Mouse (Mus musculus) spleen, postnatal 10 days (tissue): ENCODE results near the gene Msmp.
"Not testable (repeated sequence)": the region's sequence is repeated elsewhere in the genome, so short reads cannot be mapped to it uniquely, and the experiment has no call there.

Experiments
- DNase-seq, 2 experiments: peaks; one replicate each; pipeline ENCODE4 v3.0.0; 2021 to 2022; ENCODE audit warnings: low spot score in 2 of 2

The Msmp gene

DNA sequence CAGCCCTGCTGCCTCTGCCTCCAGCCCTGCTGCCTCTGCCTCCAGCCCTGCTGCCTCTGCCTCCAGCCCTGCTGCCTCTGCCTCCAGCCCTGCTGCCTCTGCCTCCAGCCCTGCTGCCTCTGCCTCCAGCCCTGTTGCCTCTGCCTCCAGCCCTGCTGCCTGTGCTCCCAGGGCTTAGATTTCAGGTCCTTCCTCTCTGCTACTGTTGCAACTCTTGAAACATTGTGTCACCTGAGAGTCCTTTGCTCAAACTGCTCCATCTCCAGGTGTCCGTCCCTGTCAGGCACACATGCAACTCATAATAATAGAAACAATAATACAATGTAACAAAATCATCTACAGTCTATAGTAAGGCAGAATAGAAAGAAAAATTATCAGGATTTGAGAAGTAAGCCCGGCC is 12.3 kb upstream of the Msmp start:
- not testable (repeated sequence) for DNase-seq

DNA sequence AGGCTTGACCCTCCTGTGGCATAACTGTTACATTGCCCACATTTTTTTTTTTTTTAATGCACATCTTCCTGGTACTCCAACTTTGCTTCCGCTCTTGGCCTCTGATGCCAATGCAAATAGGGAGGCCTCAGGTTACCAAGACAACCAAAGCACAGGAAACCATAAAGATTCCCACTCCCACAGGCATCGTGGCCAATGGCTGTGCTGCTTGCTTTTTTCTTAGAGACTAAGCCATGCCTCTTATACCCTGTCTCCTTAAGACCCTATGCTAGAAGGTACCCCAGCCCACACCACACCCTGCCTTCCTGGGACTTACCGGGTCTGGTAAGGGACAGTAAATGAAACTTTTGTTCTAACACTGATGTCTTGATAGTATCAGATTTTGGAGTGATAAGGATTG is 9.2 kb upstream of the Msmp start:
- no peak for DNase-seq

DNA sequence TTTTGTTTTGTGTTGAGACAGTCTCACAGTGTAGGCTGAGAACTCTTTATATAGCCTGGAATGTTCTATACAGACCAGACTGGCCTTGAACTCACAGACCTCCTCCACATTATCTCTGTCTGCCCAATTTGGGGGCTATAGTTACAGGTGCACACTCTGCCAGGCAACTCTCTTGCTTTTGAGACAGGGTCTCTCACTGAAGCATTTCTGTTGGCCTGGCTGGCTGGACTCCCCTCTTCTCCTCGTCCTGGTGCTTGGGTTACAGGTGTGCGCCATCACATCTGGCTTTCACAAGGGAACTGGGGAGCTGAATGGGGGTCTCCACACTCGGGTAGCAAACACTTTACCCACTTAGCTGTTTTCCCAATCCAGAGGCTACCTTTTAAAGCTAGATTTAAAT is 7.7 kb upstream of the Msmp start:
- DNase-seq: no peak

DNA sequence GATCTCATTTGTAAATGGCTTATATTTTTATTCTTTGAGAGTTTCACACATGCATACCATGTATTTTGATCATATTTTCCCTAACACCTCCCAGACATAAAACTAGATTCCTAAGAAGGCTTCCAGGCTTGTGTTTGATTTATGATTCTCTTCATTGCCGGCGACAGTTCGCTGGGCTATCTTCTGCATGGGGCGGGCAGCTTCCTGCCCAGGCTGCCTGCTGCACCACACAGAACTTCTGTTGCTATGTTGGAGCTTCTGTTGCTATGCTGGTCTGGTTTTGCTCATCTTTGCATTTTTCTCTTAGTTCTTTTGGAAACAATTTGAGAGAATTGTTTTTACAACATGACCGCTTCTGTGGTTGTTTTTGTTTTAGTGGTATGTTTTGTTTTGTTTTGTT is 7.2 kb upstream of the Msmp start:
- DNase-seq: no peak

DNA sequence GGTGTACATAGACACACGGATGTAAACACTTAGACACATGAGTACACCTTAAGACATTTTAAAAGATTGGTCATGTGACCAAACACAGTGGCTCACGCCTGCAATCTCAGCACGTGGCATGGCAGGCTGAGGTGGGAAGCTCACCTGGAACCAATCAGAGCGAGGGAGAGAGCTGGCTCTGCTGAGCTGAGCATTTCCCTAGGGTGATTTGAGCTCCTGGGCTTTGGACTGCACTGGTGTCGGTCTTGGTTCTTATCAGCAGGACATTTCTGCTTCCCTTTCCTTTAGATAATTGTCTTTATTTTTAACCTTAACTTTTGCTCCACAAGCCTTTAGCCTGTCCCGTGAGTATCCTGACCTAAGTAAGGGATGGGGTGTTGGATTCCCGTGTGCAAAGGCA is 3.4 kb upstream of the Msmp start:
- no peak for DNase-seq

DNA sequence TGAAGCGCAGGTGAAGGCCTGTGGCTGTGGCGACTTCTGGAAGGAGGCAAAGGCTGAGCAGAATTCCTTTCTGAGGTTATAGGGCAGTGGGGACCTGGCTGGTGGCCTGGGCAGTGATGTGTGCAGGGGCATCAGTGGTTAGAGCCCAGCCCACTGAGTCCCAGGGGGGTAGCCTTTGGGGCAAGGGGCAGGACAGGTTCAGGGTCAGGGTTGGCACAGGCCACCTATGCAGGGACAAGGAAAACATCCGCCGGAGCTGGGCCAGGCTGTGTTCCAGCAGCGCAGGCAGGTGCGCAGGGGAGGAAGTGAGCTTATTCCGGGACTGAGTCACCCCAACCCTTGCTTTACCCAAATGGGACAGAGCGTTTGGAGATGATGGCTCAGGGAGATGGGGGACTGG is 2.1 kb upstream of the Msmp start:
- DNase-seq: no peak

DNA sequence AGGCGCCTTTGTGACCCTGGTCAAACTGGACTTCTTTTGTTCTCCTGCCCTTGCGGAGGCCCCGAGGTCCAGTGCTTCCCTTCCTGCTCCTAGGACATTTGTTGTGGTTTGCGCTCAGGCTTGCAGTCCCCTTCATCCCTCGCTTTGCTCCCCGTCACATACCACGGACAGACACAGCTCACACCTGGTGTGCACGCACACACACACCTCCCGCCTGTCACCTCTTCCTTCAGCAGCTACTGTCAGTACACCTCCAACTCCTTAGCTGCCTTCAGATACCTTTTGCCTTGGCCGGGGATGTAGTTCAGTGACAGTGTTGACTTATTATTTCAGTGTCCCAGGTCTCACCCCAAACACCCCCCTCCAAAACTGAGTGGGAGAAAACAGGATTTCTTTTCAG is 1.4 kb upstream of the Msmp start:
- DNase-seq: no peak

DNA sequence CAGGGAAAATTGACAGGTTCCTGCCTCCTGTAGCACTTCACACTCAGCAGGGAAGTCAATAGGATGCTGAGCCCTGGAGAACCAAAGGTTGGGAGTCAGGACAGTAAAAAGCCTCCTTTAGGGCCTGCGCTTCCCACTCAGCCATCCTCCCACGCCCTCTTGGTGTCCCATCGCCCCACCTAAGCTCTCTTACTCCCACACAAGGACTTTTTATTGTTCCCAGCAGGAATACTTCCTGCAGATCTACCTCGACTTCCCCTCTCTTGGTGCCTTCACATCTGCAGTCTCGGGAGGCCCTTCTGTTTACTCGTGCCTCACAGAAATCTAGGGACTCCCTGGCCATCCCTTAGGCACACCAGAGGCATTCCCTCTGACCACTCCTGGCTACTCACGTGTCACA is 873 bp downstream of the Msmp start:
- no peak for DNase-seq

DNA sequence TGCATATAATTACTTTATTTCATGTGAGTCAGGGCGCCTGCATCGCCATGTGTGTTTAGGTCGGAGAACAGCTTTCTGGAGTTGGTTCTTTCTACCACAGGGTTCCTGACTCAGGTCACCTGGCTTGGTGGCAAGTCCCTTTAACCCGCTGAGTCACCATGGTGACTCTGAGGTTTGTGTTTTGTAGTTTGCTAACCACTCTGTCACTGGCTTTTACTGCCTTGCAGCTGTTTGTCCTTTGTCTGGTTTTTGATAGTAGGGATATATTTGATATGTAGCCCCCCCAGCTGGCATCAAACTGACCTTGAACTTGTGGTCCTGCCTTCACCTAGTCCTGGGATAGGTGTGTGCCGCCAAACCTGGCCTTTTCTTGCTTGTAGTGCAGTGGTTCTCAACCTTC is 2.1 kb downstream of the Msmp start:
- no peak for DNase-seq

DNA sequence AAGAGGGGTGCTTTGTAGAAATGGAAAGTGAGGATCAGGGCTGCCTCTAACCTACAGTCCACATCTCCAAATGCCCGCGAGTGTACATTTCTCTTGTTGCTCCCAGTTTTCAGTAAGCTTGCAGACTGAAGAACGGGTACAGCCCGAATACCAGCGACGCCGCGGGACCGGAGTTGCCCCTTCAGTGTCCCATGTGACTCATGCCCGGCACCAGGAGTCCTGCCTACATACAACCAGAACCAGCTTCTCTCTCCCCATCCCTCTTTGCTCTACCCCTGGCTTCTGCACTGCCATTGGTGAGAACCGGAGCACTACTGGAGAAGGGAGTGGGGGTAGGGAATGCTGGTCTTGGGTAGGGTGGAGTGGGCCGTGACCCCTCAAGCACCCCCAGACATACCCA is 2.9 kb downstream of the Msmp start:
- DNase-seq: no peak

DNA sequence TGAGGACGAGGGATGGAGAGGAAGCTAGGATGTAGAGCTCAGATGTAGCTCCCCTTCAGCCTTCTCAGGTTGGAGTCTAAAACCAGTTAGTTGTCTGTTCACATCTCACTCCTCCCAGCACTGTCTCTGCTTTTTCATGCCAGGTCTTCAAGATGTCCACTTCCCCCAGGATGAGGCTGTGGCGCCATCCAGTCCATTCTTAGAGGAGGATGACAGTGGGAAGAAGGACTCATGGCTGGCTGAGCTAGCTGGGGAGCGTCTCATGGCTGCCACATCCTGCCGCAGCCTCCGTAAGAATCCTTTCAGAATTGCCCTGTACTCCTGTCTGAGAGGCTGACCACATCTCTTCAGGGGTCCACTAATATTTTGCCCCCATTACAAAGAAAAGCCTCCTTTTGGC is 3.6 kb downstream of the Msmp start:
- no peak for DNase-seq

DNA sequence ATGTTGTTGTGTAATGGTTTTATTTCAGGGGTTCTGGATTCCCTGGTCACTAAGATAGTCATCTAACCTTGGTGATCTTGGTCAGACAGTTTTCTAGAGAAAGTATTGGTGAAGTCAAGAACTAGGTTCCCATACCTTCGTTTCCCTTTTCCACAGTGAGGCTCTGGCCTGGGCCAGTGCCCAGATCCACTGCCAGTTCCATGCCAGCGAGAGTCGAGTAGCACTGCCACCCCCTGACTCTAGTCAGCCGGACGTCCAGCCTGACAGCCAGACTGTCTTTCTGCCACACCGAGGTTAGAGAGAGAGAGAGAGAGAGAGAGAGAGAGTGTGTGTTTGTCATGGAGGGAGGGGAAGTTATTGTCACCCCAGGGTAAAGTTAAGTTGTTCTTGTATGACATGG is 4.6 kb downstream of the Msmp start:
- no peak for DNase-seq

DNA sequence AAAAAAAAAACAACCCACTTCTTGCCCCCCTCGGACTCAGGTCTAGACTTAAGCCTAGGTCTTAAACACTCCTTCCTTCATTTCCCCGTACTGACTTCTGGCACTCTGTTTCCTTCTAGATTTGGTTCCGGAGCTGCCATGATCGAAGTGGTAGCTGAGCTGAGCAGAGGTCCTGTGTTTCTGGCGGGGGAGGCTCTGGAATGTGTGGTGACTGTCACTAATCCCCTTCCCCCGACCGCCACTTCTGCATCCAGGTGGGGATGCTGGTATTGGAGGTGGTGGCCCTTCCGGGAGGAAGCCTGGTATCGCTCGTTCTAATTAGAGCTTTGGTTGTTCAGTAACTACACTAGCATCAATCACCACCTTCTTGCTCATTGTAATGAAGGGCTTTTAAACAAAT is 5.0 kb downstream of the Msmp start:
- no peak for DNase-seq

DNA sequence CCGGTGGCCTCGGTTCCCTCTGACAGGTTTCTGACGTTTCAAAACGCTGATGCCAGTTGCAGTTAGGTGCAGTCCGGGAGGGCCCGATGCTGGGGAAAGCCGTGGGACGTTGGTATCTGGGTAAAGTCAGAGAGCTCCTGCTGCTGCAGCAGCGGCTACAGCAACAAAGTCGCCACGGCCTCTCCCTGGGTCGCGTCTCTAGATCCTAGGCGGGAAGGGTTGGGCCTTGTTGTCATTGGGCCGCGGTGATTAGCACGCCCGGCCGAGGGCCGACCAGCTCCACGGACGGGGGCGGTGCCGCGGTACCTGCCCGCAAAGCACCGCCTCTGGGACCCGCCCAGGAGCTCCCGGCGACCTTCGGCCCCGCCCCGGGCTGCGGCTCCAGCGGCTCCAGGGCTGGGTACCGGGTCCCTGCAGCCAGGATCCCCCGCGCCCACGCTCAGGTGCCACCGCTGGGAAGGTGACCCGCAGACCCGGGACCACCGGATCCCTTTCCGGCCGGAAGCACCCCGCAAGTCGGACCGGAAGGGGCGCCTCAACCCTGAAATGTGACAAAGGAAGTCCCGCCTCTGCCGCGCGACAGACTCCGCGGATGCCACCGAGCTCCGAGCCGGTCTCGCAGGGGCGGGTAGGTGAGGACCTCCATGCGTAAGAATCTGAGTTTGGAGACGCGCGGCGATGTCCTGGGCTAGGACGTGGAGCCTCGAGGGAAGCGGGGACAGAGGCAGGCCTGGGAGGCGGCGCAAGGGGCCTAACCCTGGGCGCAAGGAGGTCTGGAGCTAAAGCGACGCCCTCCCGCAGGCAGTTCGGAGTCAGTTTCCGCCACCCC is 5.7 kb downstream of the Msmp start, which contains the start of the genes Rgp1 and Gba2:
Gene Rgp1 (plus strand): TSS at position 340 of the 829 bp plus-strand sequence.
Gene Gba2 (minus strand): TSS at position 498 of the 829 bp plus-strand sequence.
- DNase-seq: peak; percentile 93

DNA sequence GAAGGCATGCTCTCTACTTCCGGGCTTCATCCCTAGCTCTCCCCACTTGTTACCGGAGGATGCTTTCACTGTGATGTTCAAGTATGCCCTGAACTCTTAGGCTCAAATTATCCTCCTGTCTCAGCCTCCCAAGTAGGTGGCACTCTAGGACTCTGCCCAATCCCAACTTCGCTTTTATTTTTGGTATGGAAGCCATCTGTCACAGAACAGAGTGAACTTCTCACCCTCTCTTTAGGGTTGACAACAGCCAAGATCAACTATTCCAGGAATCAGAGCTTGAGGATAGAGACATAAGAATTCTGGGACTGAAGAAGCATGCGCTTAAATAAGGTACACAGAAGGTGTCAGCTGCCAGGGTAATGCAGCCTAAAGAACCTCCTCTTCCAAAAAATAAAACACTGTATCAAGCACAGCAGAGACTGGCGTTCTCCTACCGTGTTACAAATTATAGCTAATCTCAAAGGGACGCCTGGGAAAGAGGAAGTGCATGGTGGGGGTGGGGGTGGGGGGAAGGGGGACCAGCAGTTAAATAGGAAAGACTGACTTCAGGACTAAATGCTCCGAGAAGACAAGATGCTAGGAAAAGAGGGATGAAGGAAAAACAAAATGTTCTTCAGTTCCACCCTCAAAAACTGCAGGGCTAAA is 6.9 kb downstream of the Msmp start:
- no peak for DNase-seq

DNA sequence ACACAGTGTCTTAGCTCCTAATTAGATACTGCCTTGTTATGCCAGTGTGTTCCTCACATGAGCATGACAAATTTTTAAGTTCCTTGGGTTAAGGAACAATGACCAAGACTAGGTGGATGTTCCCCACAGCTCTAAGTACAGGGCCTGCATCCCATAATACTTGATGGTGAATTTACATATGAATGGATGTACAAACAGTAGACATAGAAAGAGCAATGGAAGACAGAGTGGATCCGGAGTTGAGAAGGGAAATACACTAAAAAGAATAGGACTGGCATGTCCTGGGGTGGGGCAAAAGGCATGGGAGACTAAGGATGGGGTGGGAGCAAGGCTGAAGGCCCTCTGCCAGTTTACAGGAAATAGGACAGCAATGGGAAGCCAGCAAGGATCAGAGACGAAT is 8.9 kb downstream of the Msmp start:
- DNase-seq: no peak

DNA sequence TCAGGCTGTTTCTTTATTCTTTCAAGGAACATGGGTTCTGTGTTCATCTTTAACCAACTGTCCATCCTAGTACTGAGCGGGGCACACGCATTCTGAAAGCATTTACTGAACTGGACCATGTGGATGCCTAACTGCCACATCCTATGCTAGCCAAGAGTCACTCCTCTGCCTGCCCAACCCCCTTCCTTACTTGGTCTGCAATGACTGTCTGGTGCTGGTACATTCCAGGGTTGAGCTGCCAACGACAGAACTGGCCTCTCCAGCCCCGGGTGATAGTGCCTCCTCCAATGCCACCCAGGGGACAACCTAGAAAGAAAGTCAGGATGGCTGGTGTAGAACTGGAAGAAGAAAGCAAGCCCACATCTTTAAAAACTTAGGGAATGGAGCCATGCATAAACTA is 10.7 kb downstream of the Msmp start:
- DNase-seq: no peak

DNA sequence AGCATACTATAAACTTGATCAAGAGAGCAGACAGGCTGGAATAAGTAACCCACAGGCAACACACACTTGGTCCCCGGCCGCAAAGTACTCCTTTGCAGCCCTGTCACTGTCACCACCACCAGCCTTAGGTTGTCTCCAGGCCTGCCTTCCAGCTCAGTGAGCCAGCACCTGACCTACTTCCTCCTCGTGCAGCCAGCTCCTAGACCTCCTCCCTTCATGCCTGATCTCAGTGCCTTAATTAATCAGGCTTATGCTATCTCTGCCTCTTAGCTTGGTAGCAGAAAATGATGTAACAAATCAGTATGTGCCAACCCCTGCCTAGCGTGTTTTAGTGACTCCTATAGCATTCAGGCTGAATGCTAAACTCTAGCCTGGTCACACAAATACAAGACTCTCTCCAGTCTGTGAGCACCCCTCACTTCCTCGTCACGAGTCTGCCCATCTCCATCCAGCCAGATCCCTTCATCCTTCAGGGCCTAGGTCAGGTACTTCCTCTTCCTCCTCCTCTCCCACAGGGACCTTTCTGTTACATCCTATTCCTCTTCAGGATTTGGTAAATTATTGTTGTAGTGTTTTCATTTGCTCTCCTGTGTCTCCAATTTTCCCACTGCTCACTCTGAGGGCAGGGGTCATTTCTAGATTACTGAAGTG is 12.8 kb downstream of the Msmp start:
- DNase-seq: no peak

DNA sequence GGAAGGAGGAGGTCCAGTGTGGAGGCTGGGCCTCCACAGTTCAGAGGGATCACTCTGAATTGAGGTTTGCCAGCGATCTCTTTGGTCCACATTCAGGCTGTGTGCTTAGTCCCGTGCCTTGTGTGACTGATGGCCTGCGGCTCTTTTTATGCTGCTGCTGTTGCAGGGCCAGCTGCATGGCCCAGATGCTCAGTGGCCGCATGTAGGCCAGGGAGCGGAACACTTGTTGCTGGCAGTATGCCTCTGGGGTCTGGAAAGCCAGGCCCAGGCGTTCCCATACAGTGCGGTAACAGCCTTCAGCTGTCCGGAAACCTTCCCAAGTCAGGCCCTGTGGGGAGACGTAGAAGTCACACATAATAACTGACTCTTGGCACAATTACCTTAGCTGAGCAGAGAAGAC is 17.2 kb downstream of the Msmp start:
- DNase-seq: no peak

DNA sequence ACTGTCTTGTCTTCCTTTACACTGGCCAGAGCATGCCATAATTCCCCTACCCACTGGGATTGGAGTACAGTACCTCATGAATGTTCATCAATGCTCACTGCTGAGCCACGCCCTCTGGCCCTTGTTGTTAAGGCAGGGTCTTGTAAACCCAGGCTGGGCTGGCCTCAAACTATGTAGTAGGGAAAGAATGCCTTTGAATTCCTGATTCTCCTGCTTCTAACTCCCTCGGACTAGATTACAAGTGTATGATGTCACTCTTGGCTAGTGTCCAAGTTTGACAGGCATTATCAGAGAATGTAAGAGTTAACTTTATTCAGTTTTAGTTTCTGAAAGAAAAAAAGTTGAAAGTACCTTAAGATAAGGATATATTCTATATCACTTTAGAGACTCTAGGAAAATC is 20.1 kb downstream of the Msmp start:
- DNase-seq: no peak

DNA sequence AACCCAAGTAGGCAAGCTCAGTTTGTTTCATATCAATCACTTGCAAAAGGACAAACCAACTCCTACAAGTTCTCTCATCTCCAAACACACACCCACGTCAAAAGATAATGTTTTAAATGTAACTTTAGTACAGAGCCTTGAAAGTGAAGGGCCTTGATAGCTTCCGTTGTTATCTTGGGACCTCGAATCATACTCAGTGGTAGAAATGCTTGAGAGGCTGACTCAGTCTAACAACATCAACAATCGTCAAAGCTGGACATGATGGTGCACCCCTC is 20.8 kb downstream of the Msmp start:
- no peak for DNase-seq

DNA sequence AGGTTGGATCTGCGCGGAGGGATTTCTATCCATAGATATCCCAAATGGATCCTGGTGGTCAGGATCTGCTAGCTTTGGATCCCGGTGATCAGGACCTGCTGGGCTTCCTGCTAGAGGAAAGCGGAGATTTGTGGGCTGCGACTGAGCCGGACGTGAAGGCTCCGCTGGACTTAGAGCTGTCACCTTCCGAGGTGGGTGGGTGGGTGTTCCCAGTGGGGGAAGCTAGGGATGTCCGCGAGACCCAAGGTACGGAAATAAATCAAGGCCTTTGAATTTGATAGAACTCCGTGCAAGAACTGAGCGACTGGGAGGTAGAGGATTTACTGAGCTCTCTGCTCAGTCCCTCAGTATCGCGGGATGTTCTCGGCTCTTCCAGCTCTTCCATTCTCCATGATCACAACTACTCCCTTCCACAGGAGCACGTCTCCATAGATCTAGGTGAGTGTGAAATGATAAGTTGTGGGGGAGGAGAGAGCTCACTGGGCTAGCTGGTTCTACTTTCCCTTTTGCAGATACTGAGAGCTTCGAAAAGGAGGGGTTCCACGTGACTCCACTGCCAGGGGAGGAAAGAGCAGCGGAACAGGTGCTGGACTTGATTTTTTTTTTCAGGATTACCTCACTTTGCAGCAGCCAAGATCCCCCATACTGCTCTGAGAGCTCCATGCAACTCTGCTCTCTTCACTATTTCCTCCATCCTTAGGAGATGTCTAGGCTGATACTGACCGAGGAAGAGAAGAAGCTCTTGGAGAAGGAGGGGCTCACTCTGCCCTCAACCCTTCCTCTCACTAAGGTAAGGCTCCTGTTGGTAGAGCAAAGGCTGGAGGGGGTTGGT is 21.3 kb downstream of the Msmp start:
- DNase-seq: no peak
